Mouse (Mus musculus) ES-Bruce4 (cell line): ENCODE data around the gene Pigk.

Experiments used
- CTCF ChIP-seq: IDR thresholded peaks from one replicate; pipeline ENCODE4 v1.8.1; 2011; ENCODE audit warnings: low read depth, low read length
- EP300 ChIP-seq: IDR thresholded peaks from 2 replicates; pipeline ENCODE4 v1.6.1; 2011; ENCODE audit warnings: low read depth, low read length; ENCODE audit not compliant: insufficient read depth

DNA sequence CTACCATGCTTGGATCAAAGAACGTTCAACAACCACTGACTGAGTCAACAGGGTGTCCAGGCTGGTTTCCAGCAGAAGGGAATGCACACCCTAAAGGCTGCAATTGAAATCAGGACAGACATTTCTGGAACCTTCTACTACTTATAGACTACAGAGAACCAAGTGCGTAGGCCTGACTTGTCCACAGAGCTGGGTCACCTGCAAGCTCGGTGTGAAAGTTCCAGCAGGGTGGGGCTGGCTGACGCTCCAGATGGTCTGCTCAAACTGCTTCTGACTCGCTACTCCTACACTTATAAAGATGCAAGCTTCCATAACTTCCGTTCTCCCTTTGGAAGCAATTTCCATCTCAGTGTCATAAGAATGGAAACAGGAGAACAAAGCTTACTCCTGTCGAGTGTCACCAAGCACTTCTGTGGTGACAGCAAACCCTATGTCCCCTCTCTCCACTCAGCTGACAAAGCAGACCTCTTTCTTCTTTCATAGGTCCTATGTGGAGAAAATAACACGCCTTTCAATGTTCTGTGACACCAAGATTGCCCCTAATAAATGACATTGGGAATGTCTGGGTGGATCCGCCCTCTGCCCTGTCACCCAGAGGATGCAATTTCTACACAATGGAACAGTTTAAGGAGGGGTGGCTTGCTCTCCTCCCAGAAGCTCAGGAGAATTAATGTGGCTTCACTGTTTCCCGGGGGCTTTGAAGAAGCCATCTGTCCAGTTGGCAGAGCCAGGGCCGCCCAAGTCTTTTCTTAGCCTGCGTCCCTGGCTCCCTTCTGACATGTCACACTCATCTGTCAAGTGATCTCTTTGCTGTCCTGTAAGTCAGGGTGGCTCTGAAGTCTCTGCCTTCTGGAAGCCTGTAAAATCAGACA lies 154.0 kb downstream of the Pigk start:
- no peak for TF ChIP-seq CTCF
- no peak for TF ChIP-seq EP300
